ENCODE assay signal across 13 mouse cellular contexts in genomic region chr5:138757616-138758015, GRCm38 (mm10). TPM values are rescaled to one million over a fixed set of nuclear protein-coding genes. Genes with fewer than 3 reads are reported as not detected.
DNase-seq lines count a peak whose midpoint lies in the region; ATAC-seq and TF ChIP-seq lines count a peak whose summit lies in the region.
"Had no signal": no experiment of that assay in that cellular context is flagged by ENCODE, and none has a peak within 500 bp of the region (broad histone marks: within the 10 kb centered on the region; RNA-seq: fewer than 3 reads in every experiment).

No protein-coding gene starts in this region.

- 88% methylated on average over 12 of the region's 12 CpGs for WGBS in lung, embryonic 15.5 days
- 89% methylated on average over 12 of the region's 12 CpGs for WGBS in lung, adult 2 months
- WGBS in hindbrain, embryonic 15.5 days, result 85% methylated on average over 12 of the region's 12 CpGs
- WGBS in liver, embryonic 12.5 days (ENCODE audit: insufficient replicate concordance), result 70% methylated on average over 12 of the region's 12 CpGs
- 88% methylated on average over 12 of the region's 12 CpGs for WGBS in neural tube, embryonic 15.5 days

- TF ChIP-seq CTCF in lung, adult 2 months (IDR thresholded peaks at IDR 0.05; ENCODE audit: insufficient read depth, low read length), result no peak

- ATAC-seq in lung, embryonic 15.5 days (ENCODE audit: borderline replicate concordance, extremely low read depth, low FRiP score, low TSS enrichment), result no peak
- ATAC-seq in hindbrain, embryonic 15.5 days (ENCODE audit: low FRiP score, low read depth), result no peak
- ATAC-seq in liver, embryonic 12.5 days, result no peak
- ATAC-seq in neural tube, embryonic 15.5 days (ENCODE audit: low FRiP score), result no peak
- ATAC-seq: intestine, postnatal 0 days had no signal

- H3K36me3 ChIP-seq in lung, embryonic 15.5 days, result no peaks in the 10 kb centered on the region
- peaks cover 24% of the 10 kb centered on the region for H3K36me3 ChIP-seq in hindbrain, embryonic 15.5 days
- H3K36me3 ChIP-seq in liver, embryonic 12.5 days, result no peaks in the 10 kb centered on the region
- H3K36me3 ChIP-seq in neural tube, embryonic 15.5 days, result peaks cover 28% of the 10 kb centered on the region
- H3K36me3 ChIP-seq: embryonic facial prominence, embryonic 15.5 days had no signal

- H3K4me1 ChIP-seq in lung, embryonic 15.5 days, result peaks cover 44% of the 10 kb centered on the region
- no peaks in the 10 kb centered on the region for H3K4me1 ChIP-seq in lung, adult 2 months (ENCODE audit: control insufficient read depth, insufficient read depth, low read length)
- peaks cover 74% of the 10 kb centered on the region for H3K4me1 ChIP-seq in hindbrain, embryonic 15.5 days (replicated peaks)
- 0 out of 2 replicates have a peak, but pooled peaks cover 5% of the 10 kb centered on the region for H3K4me1 ChIP-seq in liver, embryonic 12.5 days
- H3K4me1 ChIP-seq in neural tube, embryonic 15.5 days, result peaks cover 89% of the 10 kb centered on the region

- H3K9ac ChIP-seq in lung, embryonic 15.5 days, result no peak overlapping the region
- peak overlapping the region; percentile 77 for H3K9ac ChIP-seq in hindbrain, embryonic 15.5 days
- no peak overlapping the region for H3K9ac ChIP-seq in liver, embryonic 12.5 days
- H3K9ac ChIP-seq in neural tube, embryonic 15.5 days (replicated peaks), result peak overlapping the region; percentile 92
- H3K9ac ChIP-seq: embryonic facial prominence, embryonic 15.5 days had no signal

- no peak overlapping the region for H3K4me3 ChIP-seq in lung, embryonic 15.5 days
- H3K4me3 ChIP-seq in lung, adult 2 months (replicated peaks; ENCODE audit: extremely low read depth, low read depth, low read length), result no peak overlapping the region
- H3K4me3 ChIP-seq in hindbrain, embryonic 15.5 days, result peak overlapping the region; percentile 56
- no peak overlapping the region for H3K4me3 ChIP-seq in liver, embryonic 12.5 days
- H3K4me3 ChIP-seq in neural tube, embryonic 15.5 days (replicated peaks), result peak overlapping the region; percentile 88
- H3K4me3 ChIP-seq: embryonic facial prominence, embryonic 15.5 days; heart, adult 2 months had no signal

- peaks cover 44% of the 10 kb centered on the region for H3K27me3 ChIP-seq in lung, embryonic 15.5 days
- H3K27me3 ChIP-seq in hindbrain, embryonic 15.5 days, result no peaks in the 10 kb centered on the region
- H3K27me3 ChIP-seq in liver, embryonic 12.5 days (replicated peaks), result peaks cover 55% of the 10 kb centered on the region
- H3K27me3 ChIP-seq in neural tube, embryonic 15.5 days (replicated peaks), result no peaks in the 10 kb centered on the region

- H3K9me3 ChIP-seq in lung, embryonic 15.5 days, result no peaks in the 10 kb centered on the region
- no peaks in the 10 kb centered on the region for H3K9me3 ChIP-seq in hindbrain, embryonic 15.5 days
- no peaks in the 10 kb centered on the region for H3K9me3 ChIP-seq in liver, embryonic 12.5 days (replicated peaks)
- no peaks in the 10 kb centered on the region for H3K9me3 ChIP-seq in neural tube, embryonic 15.5 days (replicated peaks)
- H3K9me3 ChIP-seq: embryonic facial prominence, embryonic 15.5 days had no signal

- TF ChIP-seq POLR2A in lung, adult 2 months (IDR thresholded peaks at IDR 0.05; ENCODE audit: borderline replicate concordance, extremely low read depth, low read depth, low read length), result no peak

- peak overlapping the region; percentile 97; the same call in 1 of the 2 replicates for H3K4me2 ChIP-seq in lung, embryonic 15.5 days
- peak overlapping the region; percentile 82 for H3K4me2 ChIP-seq in hindbrain, embryonic 15.5 days
- peak overlapping the region; percentile 35 for H3K4me2 ChIP-seq in liver, embryonic 12.5 days
- H3K4me2 ChIP-seq in neural tube, embryonic 15.5 days, result peak overlapping the region; percentile 91
- H3K4me2 ChIP-seq: embryonic facial prominence, embryonic 15.5 days had no signal

- no peak for DNase-seq in lung, adult 2 months
- DNase-seq in spleen, postnatal 36 days (ENCODE audit: low spot score in 2 of 2), result no peak
- DNase-seq in layer of hippocampus, adult 18-20 months (ENCODE audit: low spot score in 2 of 2), result no peak
- no peak for DNase-seq in frontal cortex, postnatal 36 days (ENCODE audit: low spot score in 2 of 2)
- DNase-seq: cerebellum, adult 11 months; heart, adult 2 months; thymus, postnatal 36 days had no signal

- no peak overlapping the region for H3K27ac ChIP-seq in lung, embryonic 15.5 days
- H3K27ac ChIP-seq in hindbrain, embryonic 15.5 days (replicated peaks), result peak overlapping the region; percentile 95
- H3K27ac ChIP-seq in liver, embryonic 12.5 days, result no peak overlapping the region
- H3K27ac ChIP-seq in neural tube, embryonic 15.5 days (replicated peaks), result peak overlapping the region; percentile 98
- H3K27ac ChIP-seq: embryonic facial prominence, embryonic 15.5 days; heart, adult 2 months had no signal

RNA-seq across cellular contexts. Expression of gene Fam20c, which starts 3.3 kb away (rescaled TPM):
- polyA plus RNA-seq in lung, embryonic 15.5 days (2015; fragmentation: Nextera tagmentation; extraction: Ambion mirVana), result 6.1 and 6.2 TPM in 2 replicates
- 11.0 and 14.2 TPM in 2 replicates for polyA plus RNA-seq in lung, adult 2 months (2012; rRNA removed)
- polyA plus RNA-seq in hindbrain, embryonic 15.5 days (2015; fragmentation: Nextera tagmentation; extraction: Ambion mirVana), result 57.4 and 64.9 TPM in 2 replicates
- polyA plus RNA-seq in liver, embryonic 12.5 days (2016; fragmentation: Nextera tagmentation; extraction: Ambion mirVana), result 8.1 and 9.7 TPM in 2 replicates
- polyA plus RNA-seq in neural tube, embryonic 15.5 days (2015; fragmentation: Nextera tagmentation; extraction: Ambion mirVana), result 43.6 and 57.9 TPM in 2 replicates
- 10 to 100 TPM; 32.2 to 33.9 TPM for total RNA-seq in layer of hippocampus, adult 18-20 months (2021)

Comparison
In these comparisons a context has a peak if more than half of its experiments do, and no peak if none do; other contexts are left out.
1. H3K27ac ChIP-seq: peak in hindbrain, embryonic 15.5 days (single experiment) and neural tube, embryonic 15.5 days (single experiment); none in lung, embryonic 15.5 days (single experiment) and liver, embryonic 12.5 days (single experiment).
2. H3K4me2 ChIP-seq: peak in every context shown above with its lines; median percentile 97 in lung, embryonic 15.5 days; 91 in neural tube, embryonic 15.5 days; 82 in hindbrain, embryonic 15.5 days; 35 in liver, embryonic 12.5 days.
3. H3K4me3 ChIP-seq: peak in hindbrain, embryonic 15.5 days (single experiment) and neural tube, embryonic 15.5 days (single experiment); none in lung, embryonic 15.5 days (single experiment), lung, adult 2 months (single experiment) and liver, embryonic 12.5 days (single experiment).
4. H3K9ac ChIP-seq: peak in hindbrain, embryonic 15.5 days (single experiment) and neural tube, embryonic 15.5 days (single experiment); none in lung, embryonic 15.5 days (single experiment) and liver, embryonic 12.5 days (single experiment).